Mouse (Mus musculus): ENCODE results near the gene Tada2a.

Tada2a gene

GRCm38 (mm10) chr11:84128943-84129798, at the start of gene Tada2a, which contains the start of gene Acaca:
Gene Tada2a (minus strand): TSS chr11:84129600.
Gene Acaca (plus strand): TSS chr11:84129672.
- H3K4me1 ChIP-seq (replicated peaks; ENCODE audit: low read depth, low read length), result peaks cover 46% of the 10 kb centered on the region
- peaks cover 34% of the 10 kb centered on the region for H3K36me3 ChIP-seq (ENCODE audit: insufficient read depth, low read length)
- no peaks in the 10 kb centered on the region for H3K27me3 ChIP-seq (ENCODE audit: insufficient read depth, low read length)
- H3K9me3 ChIP-seq (ENCODE audit: low read length), result no peaks in the 10 kb centered on the region
- peak within 1 kb of the TSS; percentile 90 for H3K4me3 ChIP-seq (replicated peaks; ENCODE audit: low read length)
- TF ChIP-seq POU5F1 (IDR thresholded peaks at IDR 0.05; ENCODE audit: borderline replicate concordance, low read length), result no peak
- no peak for TF ChIP-seq CTCF (conservative IDR thresholded peaks at IDR 0.05; ENCODE audit: low read length)
- no peak for TF ChIP-seq NANOG (IDR thresholded peaks at IDR 0.05; ENCODE audit: borderline replicate concordance, low read length)

- TF ChIP-seq NANOG (IDR thresholded peaks at IDR 0.05; ENCODE audit: borderline replicate concordance, low read length) (no peak), POU5F1 (IDR thresholded peaks at IDR 0.05; ENCODE audit: borderline replicate concordance, low read length) (no peak), CTCF (conservative IDR thresholded peaks at IDR 0.05; ENCODE audit: low read length) (no peak)
- Histone ChIP-seq H3K27me3 (ENCODE audit: insufficient read depth, low read length) (peaks cover 22% of the 10 kb centered on the region), H3K4me3 (replicated peaks; ENCODE audit: low read length) (peak overlapping the region; percentile 79)
These were observed 49.2 kb upstream of the Tada2a start for GRCm38 (mm10) chr11:84178571-84178970.

GRCm38 (mm10) chr11:84172539-84173435, 43.4 kb upstream of the Tada2a start:
- H3K4me1 ChIP-seq (replicated peaks; ENCODE audit: low read depth, low read length), result no peaks in the 10 kb centered on the region
- no peaks in the 10 kb centered on the region for H3K36me3 ChIP-seq (ENCODE audit: insufficient read depth, low read length)
- no peak for TF ChIP-seq NANOG (IDR thresholded peaks at IDR 0.05; ENCODE audit: borderline replicate concordance, low read length)
- no peak for TF ChIP-seq CTCF (conservative IDR thresholded peaks at IDR 0.05; ENCODE audit: low read length)
- TF ChIP-seq POU5F1 (IDR thresholded peaks at IDR 0.05; ENCODE audit: borderline replicate concordance, low read length), result no peak
- no peak overlapping the region for H3K4me3 ChIP-seq (replicated peaks; ENCODE audit: low read length)
- no peaks in the 10 kb centered on the region for H3K9me3 ChIP-seq (ENCODE audit: low read length)
- peaks cover 8% of the 10 kb centered on the region; the same call in 1 of the 2 replicates for H3K27me3 ChIP-seq (ENCODE audit: insufficient read depth, low read length)

More at GRCm38 (mm10) chr11:84178571-84178970, 49.2 kb upstream of the Tada2a start:
- Histone ChIP-seq H3K4me1 (replicated peaks; ENCODE audit: low read depth, low read length) (peaks cover 23% of the 10 kb centered on the region), H3K9me3 (ENCODE audit: low read length) (no peaks in the 10 kb centered on the region), H3K36me3 (ENCODE audit: insufficient read depth, low read length) (no peaks in the 10 kb centered on the region)

- no peaks in the 10 kb centered on the region for H3K36me3 ChIP-seq (ENCODE audit: insufficient read depth, low read length)
- TF ChIP-seq POU5F1 (IDR thresholded peaks at IDR 0.05; ENCODE audit: borderline replicate concordance, low read length), result no peak
- 0 out of 2 replicates have a peak, but pooled peaks have one; percentile 6 for TF ChIP-seq CTCF (conservative IDR thresholded peaks at IDR 0.05; ENCODE audit: low read length)
- TF ChIP-seq NANOG (IDR thresholded peaks at IDR 0.05; ENCODE audit: borderline replicate concordance, low read length), result no peak
These were observed 39.4 kb upstream of the Tada2a start for GRCm38 (mm10) chr11:84168701-84169288.

GRCm38 (mm10) chr11:84167046-84167526, 37.7 kb upstream of the Tada2a start, which contains the start of gene Gm11437:
Gene Gm11437 (minus strand): TSS chr11:84167476.
- TF ChIP-seq NANOG (IDR thresholded peaks at IDR 0.05; ENCODE audit: borderline replicate concordance, low read length) (no peak), POU5F1 (IDR thresholded peaks at IDR 0.05; ENCODE audit: borderline replicate concordance, low read length) (no peak), CTCF (conservative IDR thresholded peaks at IDR 0.05; ENCODE audit: low read length) (no peak)
- Histone ChIP-seq H3K4me3 (replicated peaks; ENCODE audit: low read length) (no peak within 1 kb of the TSS), H3K36me3 (ENCODE audit: insufficient read depth, low read length) (no peaks in the 10 kb centered on the region), H3K9me3 (ENCODE audit: low read length) (no peaks in the 10 kb centered on the region), H3K4me1 (replicated peaks; ENCODE audit: low read depth, low read length) (no peaks in the 10 kb centered on the region), H3K27me3 (ENCODE audit: insufficient read depth, low read length) (no peaks in the 10 kb centered on the region)

More at GRCm38 (mm10) chr11:84168701-84169288, 39.4 kb upstream of the Tada2a start:
- no peak overlapping the region for H3K4me3 ChIP-seq (replicated peaks; ENCODE audit: low read length)
- H3K27me3 ChIP-seq (ENCODE audit: insufficient read depth, low read length), result no peaks in the 10 kb centered on the region
- no peaks in the 10 kb centered on the region for H3K9me3 ChIP-seq (ENCODE audit: low read length)
- H3K4me1 ChIP-seq (replicated peaks; ENCODE audit: low read depth, low read length), result no peaks in the 10 kb centered on the region

- no peak overlapping the region for H3K4me3 ChIP-seq (replicated peaks; ENCODE audit: low read length)
- no peaks in the 10 kb centered on the region for H3K27me3 ChIP-seq (ENCODE audit: insufficient read depth, low read length)
- H3K4me1 ChIP-seq (replicated peaks; ENCODE audit: low read depth, low read length), result no peaks in the 10 kb centered on the region
- no peak for TF ChIP-seq NANOG (IDR thresholded peaks at IDR 0.05; ENCODE audit: borderline replicate concordance, low read length)
- no peak for TF ChIP-seq CTCF (conservative IDR thresholded peaks at IDR 0.05; ENCODE audit: low read length)
- TF ChIP-seq POU5F1 (IDR thresholded peaks at IDR 0.05; ENCODE audit: borderline replicate concordance, low read length), result no peak
- no peaks in the 10 kb centered on the region for H3K36me3 ChIP-seq (ENCODE audit: insufficient read depth, low read length)
- H3K9me3 ChIP-seq (ENCODE audit: low read length), result no peaks in the 10 kb centered on the region
These were observed 35.2 kb upstream of the Tada2a start for GRCm38 (mm10) chr11:84164561-84164960.

- no peaks in the 10 kb centered on the region for H3K4me1 ChIP-seq (replicated peaks; ENCODE audit: low read depth, low read length)
- no peaks in the 10 kb centered on the region for H3K36me3 ChIP-seq (ENCODE audit: insufficient read depth, low read length)
- no peaks in the 10 kb centered on the region for H3K27me3 ChIP-seq (ENCODE audit: insufficient read depth, low read length)
- H3K4me3 ChIP-seq (replicated peaks; ENCODE audit: low read length), result no peak overlapping the region
- TF ChIP-seq NANOG (IDR thresholded peaks at IDR 0.05; ENCODE audit: borderline replicate concordance, low read length) (no peak), POU5F1 (IDR thresholded peaks at IDR 0.05; ENCODE audit: borderline replicate concordance, low read length) (no peak), CTCF (conservative IDR thresholded peaks at IDR 0.05; ENCODE audit: low read length) (no peak)
- no peaks in the 10 kb centered on the region for H3K9me3 ChIP-seq (ENCODE audit: low read length)
These were observed 34.7 kb upstream of the Tada2a start for GRCm38 (mm10) chr11:84164123-84164522.

All from E14TG2a.4 (cell line).